Mouse (Mus musculus) ES-E14 (cell line): ENCODE results near the gene Olfr1175-ps.

ENCODE experiments used
- CHD2 ChIP-seq: IDR thresholded peaks from 2 replicates; pipeline ENCODE4 v1.6.1; 2014; ENCODE audit warnings: mild to moderate bottlenecking, low read depth, low read length, inconsistent platforms
- HCFC1 ChIP-seq: IDR thresholded peaks from 2 replicates; pipeline ENCODE4 v1.6.1; 2012; ENCODE audit warnings: low read length, inconsistent platforms, borderline replicate concordance; ENCODE audit not compliant: insufficient read depth
- ZNF384 ChIP-seq: IDR thresholded peaks from 2 replicates; pipeline ENCODE4 v1.6.1; 2012; ENCODE audit warnings: low read depth, low read length, inconsistent platforms

DNA sequence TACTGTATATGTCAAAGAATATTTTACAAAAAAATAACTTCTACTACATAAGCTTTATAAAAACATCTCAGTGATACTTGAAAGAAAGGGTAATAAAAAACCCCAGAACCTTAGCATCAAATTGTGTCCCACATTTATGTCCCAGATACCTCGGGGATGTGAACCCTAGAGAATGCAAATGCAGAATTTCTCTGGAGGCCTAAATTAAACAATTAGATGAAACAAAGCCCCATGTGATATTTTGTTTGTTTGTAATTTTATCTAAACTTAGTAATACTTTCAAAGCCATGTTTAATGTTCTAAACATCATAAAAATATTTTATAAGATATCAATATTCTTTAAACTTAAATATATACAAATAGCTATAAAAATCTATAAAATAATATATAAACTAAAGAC is 19.4 kb upstream of the Olfr1175-ps start, which contains the start of gene Olfr1177-ps:
- TF ChIP-seq HCFC1 (no peak), CHD2 (no peak), ZNF384 (no peak)
